Mouse (Mus musculus) olfactory bulb, adult 2 months (tissue): ENCODE measurements around the gene Chrm3.
"Not testable (repeated sequence)": the region's sequence is repeated elsewhere in the genome, so short reads cannot be mapped to it uniquely, and the experiment has no call there.

Experiments used
- CTCF ChIP-seq: fragments of 200-500 bp; IDR thresholded peaks from 2 replicates; pipeline ENCODE4 v1.5.1; 2012; ENCODE audit warnings: low read depth, mild to moderate bottlenecking, low read length, moderate library complexity; ENCODE audit not compliant: insufficient read depth
- POLR2A ChIP-seq: fragments of 200-500 bp; IDR thresholded peaks from 2 replicates; pipeline ENCODE4 v1.6.1; 2012; ENCODE audit warnings: mild to moderate bottlenecking, low read depth, low read length, moderate library complexity; ENCODE audit not compliant: insufficient read depth

GRCm38 (mm10) chr13:9834146-9834679, 526.4 kb downstream of the Chrm3 start:
- TF ChIP-seq CTCF, POLR2A: not testable (repeated sequence)
